Mouse (Mus musculus): Measurements from ENCODE around the gene Nr1d2.
"Not testable (repeated sequence)": the region's sequence is repeated elsewhere in the genome, so short reads cannot be mapped to it uniquely, and the experiment has no call there.

Gene Nr1d2

DNA sequence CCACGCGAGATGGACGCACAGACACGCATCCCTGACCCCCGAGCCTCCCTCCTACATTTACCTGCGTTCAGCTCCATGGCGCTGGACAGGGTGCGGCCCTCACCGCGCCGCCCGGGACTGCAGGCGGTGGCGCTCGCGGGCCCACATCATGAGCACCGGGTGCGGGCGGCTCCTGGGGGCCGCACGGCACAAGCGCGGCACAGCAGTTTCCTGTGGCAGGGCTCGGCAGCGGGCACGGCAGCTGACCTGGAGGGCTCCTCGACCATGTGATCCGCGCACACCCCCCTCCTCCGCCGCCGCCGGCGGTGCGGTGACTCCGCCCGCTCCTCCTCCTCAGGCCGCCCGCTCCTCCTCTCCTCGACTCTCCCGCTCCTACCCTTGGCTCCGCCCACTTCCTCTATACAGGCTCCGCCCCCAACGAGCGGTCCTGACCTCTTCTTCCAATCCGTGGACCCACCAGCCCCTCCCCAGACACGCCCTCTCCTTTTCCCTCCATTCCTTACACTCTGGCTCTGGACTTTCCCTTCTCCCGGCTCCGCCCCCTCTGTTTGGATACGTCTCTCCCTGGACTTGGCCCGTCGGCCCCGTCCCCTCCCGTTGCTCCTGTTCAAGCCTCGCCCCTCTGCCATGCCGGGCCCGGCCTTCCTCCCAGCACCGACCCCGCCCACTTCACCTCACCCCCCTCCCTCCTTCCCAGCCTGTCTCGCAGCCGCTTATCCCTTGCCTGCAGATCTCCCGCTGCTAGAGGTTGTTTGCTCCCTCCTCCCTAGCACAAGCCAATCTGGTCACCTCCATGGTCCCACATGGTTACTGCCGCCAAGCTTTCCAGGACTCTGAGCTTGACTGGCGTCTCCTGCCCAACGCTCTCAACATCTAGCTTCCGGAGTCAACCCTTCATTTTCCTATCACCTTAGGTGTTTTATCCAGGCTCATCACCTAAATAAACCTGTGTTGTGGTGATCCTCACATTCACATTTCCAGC lies at the start of gene Nr1d2:
Nr1d2 (minus strand) TSS at position 378 of the 982 bp plus-strand sequence.
- peak; percentile 99 for DNase-seq (ENCODE audit: low read depth, low spot score)

DNA sequence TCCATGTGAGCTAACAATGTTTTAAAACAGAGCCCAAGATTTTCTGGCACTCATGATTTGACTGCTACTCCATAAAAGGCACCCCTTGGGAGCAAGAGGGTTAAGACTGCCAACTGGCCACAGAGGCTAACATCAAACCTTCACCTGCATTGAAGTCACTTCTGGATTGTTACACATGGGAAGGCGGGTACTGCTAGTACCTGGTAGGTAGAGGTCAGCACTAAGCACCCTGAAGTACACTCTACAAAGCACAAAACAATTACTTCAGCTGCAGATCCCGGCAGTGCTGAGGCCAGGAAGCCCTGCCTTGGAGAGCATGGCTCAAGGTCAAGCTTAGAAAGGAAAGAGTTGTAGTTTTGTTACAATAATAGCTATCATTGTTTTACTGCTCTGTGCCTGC lies 48.5 kb upstream of the Nr1d2 start:
- no peak for DNase-seq (ENCODE audit: low read depth, low spot score)

DNA sequence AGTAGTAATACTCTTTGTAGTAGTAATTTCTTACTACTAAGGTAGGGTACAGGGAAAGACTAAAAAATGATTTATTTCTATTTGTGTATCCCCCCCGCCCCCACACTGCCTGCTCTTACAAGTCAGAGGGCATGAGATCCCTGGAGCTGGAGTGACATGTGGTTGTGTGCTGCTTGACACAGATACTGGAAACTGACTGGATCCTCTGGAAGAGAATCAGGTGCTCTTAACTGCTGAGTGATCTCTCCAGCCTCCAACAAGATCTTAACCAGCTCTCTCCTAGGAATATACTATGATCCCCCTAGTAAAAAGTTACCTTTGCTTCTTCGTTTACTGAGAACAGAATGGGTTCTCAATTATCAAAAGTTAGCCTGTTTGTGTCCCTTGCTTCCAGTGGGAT lies 47.5 kb upstream of the Nr1d2 start:
- DNase-seq (ENCODE audit: low read depth, low spot score): no peak

DNA sequence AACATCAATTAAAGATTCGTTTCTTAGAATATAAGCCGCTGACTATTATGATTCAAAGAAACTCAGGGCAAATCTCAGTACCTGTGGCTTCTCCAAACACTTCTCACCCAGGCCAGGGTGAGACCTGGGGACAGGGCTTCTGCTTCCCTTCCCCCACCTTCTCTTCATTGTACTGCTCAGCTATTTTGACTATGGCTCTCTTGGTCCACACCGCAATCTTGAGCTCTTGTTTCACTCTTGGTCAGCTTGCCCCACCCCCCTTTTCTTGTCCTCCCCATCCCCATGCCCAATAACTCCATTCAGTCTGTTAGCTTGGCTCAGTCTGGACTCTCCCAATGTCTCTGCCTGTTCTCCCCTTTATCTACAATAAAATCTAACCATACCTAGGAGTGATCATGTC lies 46.5 kb upstream of the Nr1d2 start:
- no peak for DNase-seq (ENCODE audit: low read depth, low spot score)

DNA sequence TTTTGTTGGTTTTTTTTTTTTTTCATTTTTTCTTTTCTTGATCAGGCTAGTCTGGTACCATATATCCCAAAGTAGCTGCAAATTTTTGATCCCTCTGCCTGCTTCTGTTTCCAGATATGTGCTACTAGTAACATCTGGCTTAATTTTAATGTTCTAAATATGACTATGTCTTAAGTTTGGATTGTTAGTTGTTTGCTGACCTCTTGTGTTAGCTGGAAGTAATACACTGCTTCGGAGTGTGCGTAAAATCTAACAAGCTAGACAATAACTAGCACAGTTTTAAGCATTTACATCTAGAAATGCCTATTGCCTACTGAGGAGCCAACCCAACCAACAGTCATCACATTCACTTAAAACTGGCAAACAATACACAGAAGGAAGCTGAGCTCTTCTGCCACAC lies 45.7 kb upstream of the Nr1d2 start:
- DNase-seq (ENCODE audit: low read depth, low spot score): peak; percentile 33

DNA sequence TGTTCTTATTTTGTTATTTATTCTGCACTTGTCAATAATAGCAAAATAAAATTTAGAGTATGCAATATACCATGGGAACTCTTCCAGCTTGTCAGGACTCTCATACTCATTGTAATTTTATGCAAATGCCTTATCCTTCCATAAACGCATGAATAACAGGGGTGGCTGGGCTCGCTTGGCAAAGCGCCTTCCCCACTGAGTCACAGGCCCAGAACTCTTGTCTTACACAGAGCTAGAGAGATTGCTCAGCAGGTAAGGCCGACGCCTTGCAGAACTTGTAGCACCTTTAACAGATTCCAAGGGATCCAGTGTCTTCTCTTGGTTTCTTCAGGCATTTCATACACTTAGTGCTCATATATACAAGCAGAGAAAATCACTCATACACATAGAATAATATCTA lies 41.4 kb upstream of the Nr1d2 start:
- DNase-seq (ENCODE audit: low read depth, low spot score): no peak

DNA sequence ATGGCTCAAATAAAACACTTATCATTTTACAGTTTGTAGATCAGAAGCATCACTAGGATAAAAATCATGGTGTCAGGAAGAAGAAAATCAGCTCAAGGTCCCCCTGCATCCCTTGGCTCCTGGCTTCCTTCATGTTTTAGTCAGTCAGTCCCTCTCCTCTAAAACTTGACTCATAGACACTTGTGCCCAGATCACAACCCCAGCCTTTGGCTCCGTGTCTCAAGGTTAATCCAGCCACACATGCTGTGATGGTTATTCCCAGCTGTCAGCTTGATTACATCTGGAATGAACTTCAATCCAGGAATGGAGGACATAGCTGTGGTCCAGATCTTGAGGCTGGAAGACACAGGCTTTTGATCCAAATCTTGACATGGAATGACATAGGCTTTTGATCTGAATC lies 35.6 kb upstream of the Nr1d2 start:
- no peak for DNase-seq (ENCODE audit: low read depth, low spot score)

DNA sequence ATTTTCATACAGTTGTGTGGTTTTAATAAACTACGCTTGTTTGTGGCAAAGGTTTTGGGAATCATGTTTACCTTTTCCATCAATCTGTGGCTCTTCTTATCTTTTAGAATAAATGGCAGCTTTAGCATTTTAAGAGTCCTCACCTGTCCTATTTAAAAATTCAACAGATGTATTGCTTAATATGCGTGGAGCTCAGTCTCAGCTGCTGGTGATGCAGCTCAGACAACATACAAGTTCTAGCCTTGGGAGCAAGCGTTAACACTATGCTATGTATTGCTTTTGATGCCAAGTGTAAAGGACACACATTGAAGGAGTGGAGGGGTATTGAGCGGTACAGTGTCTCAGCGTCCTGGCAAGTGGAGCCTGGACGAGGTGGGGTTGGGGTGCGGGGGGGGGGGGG lies 32.7 kb upstream of the Nr1d2 start:
- no peak for DNase-seq (ENCODE audit: low read depth, low spot score)

DNA sequence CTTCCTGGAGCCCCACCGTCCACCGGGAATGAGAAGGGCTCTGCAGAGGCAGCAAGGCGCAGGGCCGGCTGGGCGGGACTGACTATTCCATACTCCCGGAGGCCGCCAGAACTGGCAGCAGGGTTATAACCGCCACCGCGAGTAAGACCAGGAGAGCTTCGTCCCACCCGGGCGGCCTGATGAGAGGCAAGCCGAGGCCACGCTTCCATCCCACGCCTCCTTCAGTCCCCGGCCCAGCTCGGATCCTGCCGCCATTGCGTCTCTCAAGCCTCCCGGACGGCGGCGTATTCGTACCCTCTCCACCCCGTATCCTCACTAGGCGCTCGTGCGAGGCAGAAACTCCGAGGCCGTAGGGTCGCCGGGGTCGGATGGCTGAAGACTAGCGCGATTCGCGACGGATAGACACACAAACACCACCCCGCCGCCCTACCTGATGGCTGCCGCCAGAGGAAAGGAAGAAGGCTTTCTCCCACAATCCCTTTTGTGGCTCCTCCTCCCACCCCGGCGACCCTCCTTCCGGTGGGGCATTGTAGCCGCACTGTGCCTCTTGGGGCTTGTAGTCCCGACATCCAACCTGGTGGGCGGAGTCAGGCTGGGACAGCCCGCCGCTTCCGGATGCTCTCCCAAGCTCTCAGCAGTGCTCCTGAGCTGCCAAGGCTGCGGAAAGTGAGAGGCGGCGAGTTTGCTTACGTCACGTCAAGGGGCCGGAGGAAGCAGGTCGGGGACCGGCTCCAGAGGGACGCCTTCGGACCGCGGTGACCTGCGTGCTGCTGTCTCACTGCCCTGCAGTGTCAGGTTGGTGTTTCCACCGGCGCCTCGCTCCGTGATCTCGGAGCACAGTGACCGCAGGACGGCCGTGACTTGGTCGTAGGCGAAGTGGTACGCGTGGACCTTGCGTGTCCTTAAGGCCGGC lies 31.9 kb upstream of the Nr1d2 start, which contains the start of the genes Nkiras1 and Rpl15:
Nkiras1 (plus strand) TSS at position 608 of the 913 bp plus-strand sequence.
Rpl15 (minus strand) TSS at position 863 of the 913 bp plus-strand sequence.
- DNase-seq (ENCODE audit: low read depth, low spot score): peak; percentile 94

DNA sequence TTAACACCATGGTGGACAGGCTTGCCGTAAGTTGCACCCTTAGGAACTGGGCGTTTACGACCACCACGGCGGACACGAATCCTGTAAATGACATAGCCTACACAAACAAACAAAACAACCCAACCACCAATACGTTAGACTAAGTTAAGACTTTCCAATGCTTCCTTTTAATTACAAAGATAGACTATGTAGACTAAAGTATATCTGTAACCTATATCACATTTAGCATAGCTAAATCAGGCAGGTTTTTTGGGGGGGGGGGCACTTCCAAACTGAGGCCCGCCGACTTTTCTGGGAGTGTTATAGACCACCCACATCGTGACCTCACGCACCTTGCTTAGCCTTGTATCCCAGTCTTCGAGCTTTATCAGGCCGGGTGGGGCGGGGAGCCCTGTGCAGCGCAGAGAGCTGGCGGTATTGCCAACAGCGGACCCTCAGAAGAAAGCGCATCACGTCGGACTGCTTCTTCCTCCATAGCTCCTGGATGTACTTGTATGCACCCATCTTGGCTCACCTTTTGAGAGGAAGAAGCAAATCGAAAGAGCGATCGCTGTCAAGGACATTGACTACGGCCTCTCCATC lies 31.1 kb upstream of the Nr1d2 start:
- not testable (repeated sequence) for DNase-seq (ENCODE audit: low read depth, low spot score)

DNA sequence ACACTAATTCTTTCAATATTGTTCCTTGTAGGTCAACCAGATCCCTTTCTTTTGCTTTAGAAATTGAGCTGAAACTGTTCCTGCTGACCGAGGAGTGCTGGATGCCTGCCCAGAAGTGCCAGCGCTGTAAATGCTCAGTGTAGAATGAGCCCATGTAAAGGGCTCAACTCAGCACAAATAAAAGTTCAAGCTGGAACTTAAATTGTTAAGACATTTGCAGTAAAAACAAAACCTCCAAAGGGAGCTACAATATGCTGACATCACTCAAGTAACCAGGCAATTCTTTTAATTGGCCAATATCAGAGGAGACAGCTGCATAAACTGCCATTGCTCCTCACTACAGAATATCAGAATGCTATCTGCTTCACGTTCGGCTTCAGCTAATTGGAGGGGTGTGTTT lies 24.5 kb upstream of the Nr1d2 start:
- DNase-seq (ENCODE audit: low read depth, low spot score): no peak

DNA sequence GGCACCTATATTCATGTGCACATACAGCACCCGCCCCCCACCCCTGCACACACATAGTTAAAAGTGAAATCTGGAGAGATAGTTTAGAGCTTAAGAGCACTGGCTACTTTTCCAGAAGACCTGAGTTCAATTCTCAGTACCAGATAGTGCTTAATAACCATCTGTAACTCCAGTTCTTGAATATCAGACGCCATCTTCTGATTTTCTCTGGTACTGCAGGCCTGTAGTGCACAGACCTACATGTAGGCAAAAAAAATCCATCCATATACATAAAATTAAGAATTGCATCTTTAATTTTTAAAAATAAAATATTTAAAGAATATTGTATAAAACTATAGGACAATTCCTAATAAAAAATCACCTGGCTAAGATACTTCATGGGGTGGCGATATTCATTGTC lies 22.3 kb upstream of the Nr1d2 start:
- no peak for DNase-seq (ENCODE audit: low read depth, low spot score)

DNA sequence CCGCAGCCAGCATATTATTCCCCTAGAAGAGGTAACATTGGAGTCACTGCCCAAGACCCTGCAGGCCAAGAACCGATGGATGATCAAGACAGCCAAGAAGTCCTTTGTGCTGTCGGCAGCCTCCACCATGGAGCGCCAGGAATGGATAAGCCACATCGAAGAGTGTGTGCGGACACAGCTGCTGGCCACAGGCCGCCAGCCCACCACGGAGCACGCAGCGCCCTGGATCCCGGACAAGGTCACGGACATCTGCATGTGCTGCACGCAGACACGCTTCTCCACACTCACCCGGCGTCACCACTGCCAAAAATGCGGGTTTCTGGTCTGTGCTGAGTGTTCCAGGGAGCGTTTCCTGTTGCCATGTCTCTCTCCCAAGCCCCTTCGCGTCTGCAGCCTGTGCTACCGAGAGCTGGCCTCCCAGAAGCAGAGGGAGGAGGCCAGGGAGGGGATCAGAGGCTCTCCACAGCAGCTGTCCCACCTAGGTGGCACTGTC lies 3.8 kb upstream of the Nr1d2 start:
- no peak for DNase-seq (ENCODE audit: low read depth, low spot score)

DNA sequence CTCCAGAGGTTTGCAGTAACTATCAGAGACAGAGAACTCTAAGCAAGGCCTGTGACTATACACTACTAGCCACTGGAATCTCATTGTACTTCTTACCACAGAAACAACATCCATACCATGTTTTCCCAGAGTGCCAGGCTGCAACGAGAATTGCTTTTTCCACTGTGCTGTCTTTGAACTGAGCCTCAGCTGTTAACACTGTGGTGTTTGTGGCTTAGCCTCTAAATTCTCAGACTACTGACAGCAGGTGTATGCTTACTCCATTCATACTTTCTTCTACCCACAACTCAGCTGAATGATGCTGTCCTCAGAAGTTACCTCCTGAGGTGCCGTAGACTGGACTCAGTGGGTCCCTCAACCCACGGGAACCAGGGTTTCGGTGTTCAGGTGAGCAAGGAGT lies 2.9 kb upstream of the Nr1d2 start:
- DNase-seq (ENCODE audit: low read depth, low spot score): no peak

DNA sequence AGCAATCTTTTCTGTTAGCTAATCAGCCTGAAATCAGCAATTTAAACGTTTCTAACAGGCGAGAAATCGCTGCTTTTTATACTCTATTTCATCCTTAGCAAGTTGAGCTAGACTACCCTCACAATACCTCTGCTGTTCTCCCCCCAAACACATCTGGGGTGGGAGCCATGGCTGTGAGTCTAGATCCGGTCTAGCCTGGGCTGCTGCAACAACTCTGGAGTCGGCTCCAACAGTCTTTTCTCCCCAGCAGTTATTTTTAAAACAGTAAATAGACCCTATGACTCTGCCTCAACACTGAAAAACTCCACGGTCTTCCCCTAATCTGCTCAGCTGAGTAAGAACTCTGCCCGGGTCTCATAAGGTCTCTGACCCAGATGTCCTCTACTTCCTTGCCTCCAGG lies 1.2 kb upstream of the Nr1d2 start:
- no peak for DNase-seq (ENCODE audit: low read depth, low spot score)

DNA sequence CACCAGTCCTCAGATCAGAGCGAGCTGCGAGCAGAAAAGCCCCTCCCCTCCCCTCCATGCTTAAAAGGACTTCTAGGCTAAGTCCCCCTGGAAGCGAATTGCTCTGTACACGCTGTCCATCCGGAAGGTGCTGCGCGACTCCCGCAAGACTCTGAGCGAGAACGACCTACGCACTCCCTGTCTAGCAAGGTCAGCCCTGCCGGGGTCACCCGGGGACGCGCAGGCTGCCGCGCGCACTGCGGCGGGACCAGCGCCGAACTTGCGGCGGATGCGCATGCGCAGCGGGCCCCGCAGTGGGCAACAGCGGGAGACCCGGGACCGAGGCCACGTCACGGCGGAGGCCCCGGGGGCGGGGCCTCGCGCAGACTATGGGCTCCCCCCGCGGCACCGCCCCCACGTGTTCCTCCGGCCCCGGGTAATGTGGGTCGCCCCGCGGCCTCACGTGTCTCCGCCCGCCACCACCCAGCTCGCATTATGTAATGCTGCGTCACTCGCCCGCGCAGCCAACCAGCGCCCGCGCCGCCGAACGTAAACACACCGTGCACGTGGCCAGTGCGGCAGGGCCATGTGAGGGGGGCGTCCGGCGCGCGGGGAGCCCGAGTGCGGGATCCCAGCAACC lies 687 bp downstream of the Nr1d2 start:
- DNase-seq (ENCODE audit: low read depth, low spot score): peak; percentile 95

DNA sequence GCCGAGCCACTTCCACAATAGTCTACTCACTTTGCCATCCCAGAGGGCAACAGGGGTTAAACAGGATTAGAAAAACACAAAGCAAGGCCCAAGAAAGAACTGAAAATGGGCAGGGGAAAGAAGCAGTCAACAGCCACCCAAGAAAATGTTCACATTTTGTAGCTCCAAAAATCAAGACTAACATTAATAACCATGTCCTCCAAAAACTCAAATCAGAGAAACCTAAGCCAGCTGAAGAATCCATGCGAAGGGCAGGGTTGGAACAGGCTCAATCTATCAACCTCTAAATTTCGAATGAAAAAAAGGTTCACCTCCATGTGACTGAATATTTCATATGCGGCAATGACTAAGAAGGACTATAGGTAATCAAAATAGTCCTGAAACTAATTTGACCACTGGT lies 1.5 kb downstream of the Nr1d2 start:
- DNase-seq (ENCODE audit: low read depth, low spot score): no peak

DNA sequence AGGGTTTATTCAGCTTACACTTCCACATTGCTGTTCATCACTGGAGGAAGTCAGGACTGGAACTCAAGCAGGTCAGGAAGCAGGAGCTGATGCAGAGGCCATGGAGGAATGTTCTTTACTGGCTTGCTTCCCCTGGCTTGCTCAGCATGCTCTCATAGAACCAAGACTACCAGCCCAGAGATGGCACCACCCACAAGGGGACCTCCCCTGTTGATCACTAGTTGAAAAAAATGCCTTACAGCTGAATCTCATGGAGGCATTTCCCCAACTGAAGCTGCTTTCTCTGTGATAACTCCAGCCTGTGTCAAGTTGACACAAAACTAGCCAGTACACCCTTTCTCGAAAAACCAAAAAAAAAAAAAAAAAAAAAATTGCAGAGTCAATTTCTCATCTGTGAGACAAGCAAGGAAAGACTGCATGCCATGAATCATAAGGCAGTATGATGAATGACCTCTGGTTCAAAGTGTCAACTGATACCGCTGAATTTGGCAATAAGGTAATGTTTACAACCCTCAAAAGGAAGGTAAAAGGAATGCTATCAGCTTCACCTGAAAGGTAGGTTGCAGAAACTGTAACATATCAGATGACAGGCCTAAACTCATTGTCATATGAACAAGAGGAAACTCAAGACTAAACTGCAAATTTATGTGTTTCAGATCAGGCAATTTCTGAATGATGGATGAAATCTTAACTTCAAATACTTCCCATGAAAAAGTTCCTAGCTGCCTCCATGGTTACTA lies 2.3 kb downstream of the Nr1d2 start:
- not testable (repeated sequence) for DNase-seq (ENCODE audit: low read depth, low spot score)

DNA sequence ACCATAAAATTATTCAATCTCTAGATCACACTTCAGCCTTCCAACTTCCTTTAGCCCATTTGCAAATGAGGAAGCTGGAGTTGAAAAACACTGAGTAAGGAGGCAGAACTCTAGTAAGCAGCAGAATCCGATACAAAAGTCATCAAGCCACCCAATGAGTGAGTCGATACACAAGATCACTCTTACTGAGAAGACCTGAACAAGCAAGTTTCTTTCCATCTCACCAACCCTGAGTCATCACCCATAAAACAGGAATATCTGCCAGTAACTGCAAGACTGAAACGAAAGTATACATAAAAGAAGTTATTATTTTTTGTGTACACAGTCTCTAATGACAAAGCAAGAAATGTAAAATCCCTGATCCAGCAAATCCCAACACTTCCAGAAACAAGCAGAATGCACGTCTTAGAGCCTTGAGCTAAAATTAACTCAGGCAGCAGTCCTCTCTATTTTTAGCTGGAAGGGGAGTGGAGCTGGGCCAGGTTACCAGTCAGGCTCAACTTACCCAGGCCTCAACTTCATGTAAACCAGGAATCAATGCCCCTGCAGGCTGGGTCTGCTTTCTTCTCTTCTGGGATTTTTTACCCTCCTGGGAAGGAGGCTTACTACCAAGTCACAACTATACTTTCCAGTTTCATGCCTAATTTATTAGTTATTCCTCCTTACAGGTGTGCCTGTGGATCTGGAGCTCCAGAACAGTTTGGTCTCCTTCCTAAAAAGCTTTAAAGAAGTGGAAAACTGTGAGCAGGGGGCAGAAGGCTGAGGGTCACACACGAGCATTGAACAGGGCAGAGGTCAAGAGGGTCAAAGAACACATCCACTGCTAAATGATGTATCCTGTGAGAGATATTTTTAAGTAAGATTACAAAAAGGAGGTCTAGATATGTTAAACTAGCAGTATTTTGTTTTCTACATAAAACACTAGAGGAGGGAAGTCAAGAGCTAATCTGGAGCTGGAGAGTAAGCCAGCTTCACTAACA lies 4.7 kb downstream of the Nr1d2 start:
- DNase-seq (ENCODE audit: low read depth, low spot score): no peak
